Mouse (Mus musculus) embryonic fibroblast, embryonic 13.5 days (primary cell): ENCODE data around the gene Iqsec1.

ENCODE experiments used
- CTCF ChIP-seq: IDR thresholded peaks from 2 replicates; pipeline ENCODE4 v1.5.1; 2011; ENCODE audit warnings: mild to moderate bottlenecking, control low read depth, low read length, moderate library complexity, borderline replicate concordance; ENCODE audit not compliant: insufficient read depth
- POLR2A ChIP-seq: IDR thresholded peaks from 2 replicates; pipeline ENCODE4 v1.6.1; 2011; ENCODE audit warnings: low read depth, mild to moderate bottlenecking, control low read depth, low read length, moderate library complexity

DNA sequence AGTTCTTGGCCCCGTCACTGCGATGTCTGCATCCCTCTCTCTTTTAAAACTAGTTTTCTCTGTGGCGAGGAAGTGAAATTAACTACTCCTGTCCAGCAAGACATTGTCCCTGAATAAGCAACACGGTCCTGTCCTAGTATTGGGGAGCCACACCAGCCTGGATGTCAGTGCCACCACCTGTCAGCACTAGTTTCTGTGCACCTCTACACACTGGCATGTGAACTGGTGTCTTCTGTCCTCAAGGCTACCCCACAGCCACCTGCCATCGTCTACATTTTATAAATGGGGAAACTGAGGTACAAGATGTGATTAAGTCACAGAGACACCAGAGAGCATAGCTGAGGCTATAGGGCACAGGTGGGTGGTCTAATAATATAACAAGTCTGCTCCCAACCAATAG, 277.7 kb downstream of the Iqsec1 start:
- no peak for TF ChIP-seq POLR2A
- no peak for TF ChIP-seq CTCF
